Mouse (Mus musculus): ENCODE results near the gene Zfp691. TPM values are rescaled to one million over a fixed set of nuclear protein-coding genes. Genes with fewer than 3 reads are reported as not detected.

Gene Zfp691
- polyA plus RNA-seq, 1 experiment from 2014 or later: 4.0 TPM

GRCm38 (mm10) chr4:119192757-119193156 is 18.8 kb upstream of the Zfp691 start:
- no peaks in the 10 kb centered on the region for H3K27me3 ChIP-seq (ENCODE audit: control insufficient read depth, insufficient read depth, low read depth, low read length)
- H3K9ac ChIP-seq (ENCODE audit: low read depth, low read length): no peak overlapping the region
- H3K9me3 ChIP-seq (replicated peaks; ENCODE audit: control insufficient read depth, low read length, poor library complexity, severe bottlenecking): no peaks in the 10 kb centered on the region
- H3K4me1 ChIP-seq (ENCODE audit: control insufficient read depth, insufficient read depth, low read length): peaks cover 13% of the 10 kb centered on the region
- H3K4me3 ChIP-seq (ENCODE audit: low read depth, low read length): no peak overlapping the region
- no peak overlapping the region for H3K4me2 ChIP-seq (ENCODE audit: low read length)
- H3K27ac ChIP-seq (ENCODE audit: low read length): no peak overlapping the region
- no peaks in the 10 kb centered on the region for H3K36me3 ChIP-seq (ENCODE audit: control insufficient read depth, insufficient read depth, low read length)
- WGBS: 83% methylated on average over 4 of the region's 4 CpGs
- ATAC-seq: no peak

- no peaks in the 10 kb centered on the region for H3K9me3 ChIP-seq (replicated peaks; ENCODE audit: control insufficient read depth, low read length, poor library complexity, severe bottlenecking)
- H3K27me3 ChIP-seq (ENCODE audit: control insufficient read depth, insufficient read depth, low read depth, low read length): no peaks in the 10 kb centered on the region
- H3K4me1 ChIP-seq (ENCODE audit: control insufficient read depth, insufficient read depth, low read length): no peaks in the 10 kb centered on the region
- H3K4me2 ChIP-seq (ENCODE audit: low read length): no peak overlapping the region
- H3K9ac ChIP-seq (ENCODE audit: low read depth, low read length): no peak overlapping the region
- H3K36me3 ChIP-seq (ENCODE audit: control insufficient read depth, insufficient read depth, low read length): no peaks in the 10 kb centered on the region
- H3K4me3 ChIP-seq (ENCODE audit: low read depth, low read length): no peak overlapping the region
- 81% methylated on average over 3 of the region's 3 CpGs for WGBS
- H3K27ac ChIP-seq (ENCODE audit: low read length): no peak overlapping the region
- no peak for ATAC-seq
Observed at GRCm38 (mm10) chr4:119191273-119191672, 17.3 kb upstream of the Zfp691 start.

DNA sequence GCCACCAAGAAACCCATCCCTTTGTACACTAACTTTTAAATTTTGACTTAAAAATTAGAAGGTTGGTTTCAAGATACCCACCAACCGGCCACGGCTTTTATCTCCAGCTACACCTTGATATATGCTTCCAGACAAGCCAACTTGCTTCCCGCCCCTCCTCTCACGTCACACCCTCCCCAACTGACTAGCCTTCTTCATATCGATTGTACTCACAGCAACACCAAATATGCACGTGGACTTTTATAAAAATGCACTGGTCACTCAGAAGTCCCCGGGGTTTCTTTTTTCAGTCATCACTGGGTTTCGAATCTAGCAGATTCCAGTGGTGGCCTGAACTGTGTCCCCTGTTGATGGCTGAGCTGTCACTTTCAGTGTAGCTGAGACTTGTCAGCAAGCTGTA is 16.6 kb upstream of the Zfp691 start:
- Histone ChIP-seq H3K27ac (ENCODE audit: low read length) (no peak overlapping the region), H3K27me3 (ENCODE audit: control insufficient read depth, insufficient read depth, low read depth, low read length) (no peaks in the 10 kb centered on the region), H3K9me3 (replicated peaks; ENCODE audit: control insufficient read depth, low read length, poor library complexity, severe bottlenecking) (no peaks in the 10 kb centered on the region), H3K4me2 (ENCODE audit: low read length) (no peak overlapping the region), H3K4me1 (ENCODE audit: control insufficient read depth, insufficient read depth, low read length) (no peaks in the 10 kb centered on the region), H3K9ac (ENCODE audit: low read depth, low read length) (no peak overlapping the region), H3K36me3 (ENCODE audit: control insufficient read depth, insufficient read depth, low read length) (no peaks in the 10 kb centered on the region), H3K4me3 (ENCODE audit: low read depth, low read length) (no peak overlapping the region)
- 87% methylated on average over 8 of the region's 8 CpGs for WGBS
- no peak for ATAC-seq

- no peak within 1 kb of the TSS for H3K4me2 ChIP-seq (ENCODE audit: low read length)
- no peak within 1 kb of the TSS for H3K9ac ChIP-seq (ENCODE audit: low read depth, low read length)
- H3K4me3 ChIP-seq (ENCODE audit: low read depth, low read length): no peak within 1 kb of the TSS
- 54% methylated on average over 6 of the region's 6 CpGs for WGBS
- H3K27me3 ChIP-seq (ENCODE audit: control insufficient read depth, insufficient read depth, low read depth, low read length): no peaks in the 10 kb centered on the region
- H3K36me3 ChIP-seq (ENCODE audit: control insufficient read depth, insufficient read depth, low read length): no peaks in the 10 kb centered on the region
- no peaks in the 10 kb centered on the region for H3K9me3 ChIP-seq (replicated peaks; ENCODE audit: control insufficient read depth, low read length, poor library complexity, severe bottlenecking)
- no peak for ATAC-seq
- H3K27ac ChIP-seq (ENCODE audit: low read length): no peak within 1 kb of the TSS
- H3K4me1 ChIP-seq (ENCODE audit: control insufficient read depth, insufficient read depth, low read length): no peaks in the 10 kb centered on the region
Observed at GRCm38 (mm10) chr4:119189864-119190263, 15.9 kb upstream of the Zfp691 start, which contains the start of gene Ermap. Gene Ermap (minus strand): TSS chr4:119190011.

GRCm38 (mm10) chr4:119189392-119189791 is 15.4 kb upstream of the Zfp691 start:
- WGBS: 32% methylated on average over 6 of the region's 6 CpGs
- no peak for ATAC-seq
- no peaks in the 10 kb centered on the region for H3K9me3 ChIP-seq (replicated peaks; ENCODE audit: control insufficient read depth, low read length, poor library complexity, severe bottlenecking)

GRCm38 (mm10) chr4:119188060-119188785 is 14.2 kb upstream of the Zfp691 start:
- Histone ChIP-seq H3K9me3 (replicated peaks; ENCODE audit: control insufficient read depth, low read length, poor library complexity, severe bottlenecking) (no peaks in the 10 kb centered on the region), H3K4me1 (ENCODE audit: control insufficient read depth, insufficient read depth, low read length) (no peaks in the 10 kb centered on the region), H3K36me3 (ENCODE audit: control insufficient read depth, insufficient read depth, low read length) (no peaks in the 10 kb centered on the region), H3K27ac (ENCODE audit: low read length) (no peak overlapping the region), H3K27me3 (ENCODE audit: control insufficient read depth, insufficient read depth, low read depth, low read length) (no peaks in the 10 kb centered on the region), H3K4me2 (ENCODE audit: low read length) (no peak overlapping the region), H3K9ac (ENCODE audit: low read depth, low read length) (no peak overlapping the region), H3K4me3 (ENCODE audit: low read depth, low read length) (no peak overlapping the region)
- no peak for ATAC-seq
- 55% methylated on average over 11 of the region's 11 CpGs for WGBS

More at GRCm38 (mm10) chr4:119189392-119189791, 15.4 kb upstream of the Zfp691 start:
- Histone ChIP-seq H3K4me3 (ENCODE audit: low read depth, low read length) (no peak overlapping the region), H3K4me2 (ENCODE audit: low read length) (no peak overlapping the region), H3K36me3 (ENCODE audit: control insufficient read depth, insufficient read depth, low read length) (no peaks in the 10 kb centered on the region), H3K9ac (ENCODE audit: low read depth, low read length) (no peak overlapping the region), H3K27me3 (ENCODE audit: control insufficient read depth, insufficient read depth, low read depth, low read length) (no peaks in the 10 kb centered on the region), H3K27ac (ENCODE audit: low read length) (no peak overlapping the region), H3K4me1 (ENCODE audit: control insufficient read depth, insufficient read depth, low read length) (no peaks in the 10 kb centered on the region)

DNA sequence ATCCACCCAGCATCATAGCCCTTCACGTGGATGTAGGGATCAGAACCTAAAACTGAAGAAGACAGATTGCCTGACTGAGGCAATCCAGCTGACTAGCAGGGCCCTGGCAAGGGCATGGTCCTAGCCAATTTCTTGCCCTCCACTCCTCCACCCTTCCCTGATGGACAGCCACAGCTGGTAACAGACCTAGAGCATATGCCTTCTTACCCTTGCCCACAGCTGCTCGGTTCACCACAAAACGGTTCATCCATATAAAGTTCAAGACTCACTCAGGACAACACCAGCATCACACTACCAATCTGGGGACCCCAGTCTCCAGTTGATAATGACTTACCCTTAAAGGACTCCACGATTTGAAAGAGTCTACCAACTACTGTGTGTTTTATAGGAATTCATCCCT is 11.8 kb upstream of the Zfp691 start:
- Histone ChIP-seq H3K27me3 (ENCODE audit: control insufficient read depth, insufficient read depth, low read depth, low read length) (no peaks in the 10 kb centered on the region), H3K4me2 (ENCODE audit: low read length) (no peak overlapping the region), H3K36me3 (ENCODE audit: control insufficient read depth, insufficient read depth, low read length) (no peaks in the 10 kb centered on the region), H3K27ac (ENCODE audit: low read length) (no peak overlapping the region), H3K4me1 (ENCODE audit: control insufficient read depth, insufficient read depth, low read length) (no peaks in the 10 kb centered on the region), H3K9me3 (replicated peaks; ENCODE audit: control insufficient read depth, low read length, poor library complexity, severe bottlenecking) (no peaks in the 10 kb centered on the region), H3K4me3 (ENCODE audit: low read depth, low read length) (no peak overlapping the region), H3K9ac (ENCODE audit: low read depth, low read length) (no peak overlapping the region)
- 88% methylated on average over 4 of the region's 4 CpGs for WGBS
- no peak for ATAC-seq

DNA sequence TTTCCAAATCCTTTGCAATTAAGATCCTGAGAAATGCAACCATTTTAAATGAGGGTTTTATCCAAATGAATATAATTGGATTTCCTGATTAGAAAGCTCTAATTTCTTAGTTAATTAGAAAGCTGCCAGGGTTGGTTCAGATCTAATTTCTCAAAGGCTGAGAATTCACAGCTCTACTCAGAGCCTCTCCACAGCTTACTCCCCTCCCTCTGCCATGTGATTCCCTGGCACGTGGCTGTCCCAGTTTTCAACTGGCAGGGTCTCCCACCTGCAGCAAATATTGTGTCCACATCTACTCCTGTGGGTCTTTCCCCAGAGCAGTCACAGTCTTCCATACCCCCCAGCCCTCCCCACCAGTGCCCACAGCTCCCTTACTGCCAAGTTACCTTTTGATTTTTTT is 9.5 kb upstream of the Zfp691 start:
- Histone ChIP-seq H3K4me3 (ENCODE audit: low read depth, low read length) (no peak overlapping the region), H3K9me3 (replicated peaks; ENCODE audit: control insufficient read depth, low read length, poor library complexity, severe bottlenecking) (no peaks in the 10 kb centered on the region), H3K4me1 (ENCODE audit: control insufficient read depth, insufficient read depth, low read length) (no peaks in the 10 kb centered on the region), H3K9ac (ENCODE audit: low read depth, low read length) (no peak overlapping the region), H3K4me2 (ENCODE audit: low read length) (no peak overlapping the region), H3K36me3 (ENCODE audit: control insufficient read depth, insufficient read depth, low read length) (no peaks in the 10 kb centered on the region), H3K27ac (ENCODE audit: low read length) (no peak overlapping the region), H3K27me3 (ENCODE audit: control insufficient read depth, insufficient read depth, low read depth, low read length) (no peaks in the 10 kb centered on the region)
- ATAC-seq: no peak
- 72% methylated on average over 1 of the region's 1 CpGs for WGBS

- no peak overlapping the region for H3K9ac ChIP-seq (ENCODE audit: low read depth, low read length)
- no peaks in the 10 kb centered on the region for H3K9me3 ChIP-seq (replicated peaks; ENCODE audit: control insufficient read depth, low read length, poor library complexity, severe bottlenecking)
- H3K27me3 ChIP-seq (ENCODE audit: control insufficient read depth, insufficient read depth, low read depth, low read length): no peaks in the 10 kb centered on the region
- no peak for ATAC-seq
- 92% methylated on average over 9 of the region's 9 CpGs for WGBS
- H3K4me3 ChIP-seq (ENCODE audit: low read depth, low read length): no peak overlapping the region
- H3K36me3 ChIP-seq (ENCODE audit: control insufficient read depth, insufficient read depth, low read length): no peaks in the 10 kb centered on the region
- H3K4me1 ChIP-seq (ENCODE audit: control insufficient read depth, insufficient read depth, low read length): no peaks in the 10 kb centered on the region
- H3K27ac ChIP-seq (ENCODE audit: low read length): no peak overlapping the region
- no peak overlapping the region for H3K4me2 ChIP-seq (ENCODE audit: low read length)
Observed at GRCm38 (mm10) chr4:119181456-119181855, 7.5 kb upstream of the Zfp691 start.

Data from midbrain, embryonic 16.5 days (tissue).